Mouse (Mus musculus) heart, adult 2 months (tissue): ENCODE measurements around the gene Cct4.

ENCODE experiments used
- CTCF ChIP-seq: fragments of 200-600 bp; IDR thresholded peaks from 2 replicates; pipeline ENCODE4 v1.8.1; 2022; ENCODE audit warnings: antibody characterized with exemption, mild to moderate bottlenecking, moderate library complexity
- EP300 ChIP-seq: fragments of 200-500 bp; IDR thresholded peaks from 2 replicates; pipeline ENCODE4 v1.6.1; 2011; ENCODE audit warnings: low read depth, low read length, control low read depth; ENCODE audit not compliant: insufficient read depth

- TF ChIP-seq CTCF = no peak
- no peak for TF ChIP-seq EP300
Measured at GRCm38 (mm10) chr11:23020841-23021240, 30.5 kb downstream of the Cct4 start.
